Mouse (Mus musculus) neural tube, embryonic 11.5 days (tissue): ENCODE data around the gene Sbf2. TPM values are rescaled to one million over a fixed set of nuclear protein-coding genes. Genes with fewer than 3 reads are reported as not detected.

ENCODE experiments used
- ATAC-seq: fragments of 200-750 bp; cut with Nextera tagmentation; 2 replicates; pipeline ENCODE4 v1.8.0; 2017; ENCODE audit warnings: moderate number of reproducible peaks, mild to moderate bottlenecking, moderate TSS enrichment, moderate library complexity; ENCODE audit not compliant: insufficient read depth, low FRiP score, low TSS enrichment
- DNase-seq: peaks from one replicate; pipeline ENCODE4 v3.0.0-alpha.2; 2015; ENCODE audit warnings: low spot score
- H3K27ac ChIP-seq: fragments of 300-500 bp; sonication (generic); 2 replicates; pipeline ENCODE4 v1.5.1; 2014; ENCODE audit warnings: low read depth, mild to moderate bottlenecking, low read length
- H3K27me3 ChIP-seq: fragments of 300-500 bp; sonication (generic); 2 replicates; pipeline ENCODE4 v1.6.1; 2014; ENCODE audit warnings: mild to moderate bottlenecking, low read length, mixed read lengths; ENCODE audit not compliant: control insufficient read depth, insufficient read depth
- H3K36me3 ChIP-seq: fragments of 300-500 bp; sonication (generic); 2 replicates; pipeline ENCODE4 v1.6.1; 2014; ENCODE audit warnings: mild to moderate bottlenecking, low read length, moderate library complexity, mixed read lengths; ENCODE audit not compliant: control insufficient read depth, insufficient read depth
- H3K4me1 ChIP-seq: fragments of 300-500 bp; sonication (generic); 2 replicates; pipeline ENCODE4 v1.6.1; 2014; ENCODE audit warnings: low read length, mixed read lengths; ENCODE audit not compliant: control insufficient read depth, insufficient read depth
- H3K4me2 ChIP-seq: fragments of 300-500 bp; sonication (generic); 2 replicates; pipeline ENCODE4 v1.6.1; 2014; ENCODE audit warnings: low read depth, mild to moderate bottlenecking, moderate library complexity
- H3K4me3 ChIP-seq: fragments of 300-500 bp; sonication (generic); 2 replicates; pipeline ENCODE4 v1.5.1; 2014; ENCODE audit warnings: low read depth, low read length
- H3K9ac ChIP-seq: fragments of 300-500 bp; sonication (generic); 2 replicates; pipeline ENCODE4 v1.6.1; 2014; ENCODE audit warnings: mild to moderate bottlenecking, low read length
- H3K9me3 ChIP-seq: fragments of 300-500 bp; sonication (generic); 2 replicates; pipeline ENCODE4 v1.6.1; 2016; ENCODE audit warnings: low read length; ENCODE audit not compliant: control insufficient read depth
- WGBS: fragments of 180-500 bp; shearing (Covaris S2); extraction: QIAGEN DNeasy Blood & Tissue Kit; methylation state at CpG from one replicate; pipeline ENCODE4 v1.1.7; 2014; 5-methylcytosine and 5-hydroxymethylcytosine counted together
- polyA plus RNA-seq: library from polyadenylated mRNA; unstranded; fragments of >200 nt; fragmentation: Nextera tagmentation; extraction: Ambion mirVana; gene quantifications from 2 replicates; pipeline ENCODE4 v1.2.1, GENCODE M21; 2014

Gene Sbf2
- polyA plus RNA-seq, 1 experiment from 2014 or later: 40.5 TPM

- no peaks in the 10 kb centered on the region for H3K9me3 ChIP-seq
- 83% methylated on average over 6 of the region's 6 CpGs for WGBS
- no peak overlapping the region for H3K9ac ChIP-seq
- no peak overlapping the region for H3K4me2 ChIP-seq
- no peak for DNase-seq
- ATAC-seq: no peak
- H3K4me3 ChIP-seq: no peak overlapping the region
- 0 out of 2 replicates have a peak, but pooled peaks cover 4% of the 10 kb centered on the region for H3K4me1 ChIP-seq
- H3K36me3 ChIP-seq: no peaks in the 10 kb centered on the region
- no peak overlapping the region for H3K27ac ChIP-seq
- H3K27me3 ChIP-seq: no peaks in the 10 kb centered on the region
Measured at GRCm38 (mm10) chr7:110288731-110289191, 326.0 kb downstream of the Sbf2 start.

- no peak overlapping the region for H3K4me3 ChIP-seq
- H3K4me2 ChIP-seq: no peak overlapping the region
- H3K4me1 ChIP-seq: 0 out of 2 replicates have a peak, but pooled peaks cover 4% of the 10 kb centered on the region
- 90% methylated on average over 4 of the region's 4 CpGs for WGBS
- H3K9me3 ChIP-seq: no peaks in the 10 kb centered on the region
- no peak overlapping the region for H3K27ac ChIP-seq
- no peak overlapping the region for H3K9ac ChIP-seq
- no peaks in the 10 kb centered on the region for H3K27me3 ChIP-seq
- DNase-seq (no peak), ATAC-seq (no peak)
- no peaks in the 10 kb centered on the region for H3K36me3 ChIP-seq
Measured at GRCm38 (mm10) chr7:110288191-110288604, 326.5 kb downstream of the Sbf2 start.

- Histone ChIP-seq H3K4me2 (no peak overlapping the region), H3K4me1 (0 out of 2 replicates have a peak, but pooled peaks cover 4% of the 10 kb centered on the region), H3K27ac (no peak overlapping the region), H3K27me3 (no peaks in the 10 kb centered on the region), H3K4me3 (no peak overlapping the region), H3K9ac (peak overlapping the region; percentile 23; the same call in 1 of the 2 replicates), H3K9me3 (no peaks in the 10 kb centered on the region), H3K36me3 (no peaks in the 10 kb centered on the region)
- 72% methylated on average over 8 of the region's 8 CpGs for WGBS
- no peak for ATAC-seq
- DNase-seq: no peak
Measured at GRCm38 (mm10) chr7:110287476-110288071, 327.1 kb downstream of the Sbf2 start.

GRCm38 (mm10) chr7:110286838-110287475 is 327.8 kb downstream of the Sbf2 start:
- Histone ChIP-seq H3K9me3 (no peaks in the 10 kb centered on the region), H3K4me2 (no peak overlapping the region), H3K4me1 (0 out of 2 replicates have a peak, but pooled peaks cover 4% of the 10 kb centered on the region), H3K27me3 (no peaks in the 10 kb centered on the region), H3K27ac (no peak overlapping the region), H3K36me3 (no peaks in the 10 kb centered on the region), H3K4me3 (no peak overlapping the region), H3K9ac (no peak overlapping the region; the same call in 1 of the 2 replicates)
- DNase-seq (peak; percentile 84), ATAC-seq (peak; percentile 72)
- WGBS: 7% methylated on average over 12 of the region's 12 CpGs

DNA sequence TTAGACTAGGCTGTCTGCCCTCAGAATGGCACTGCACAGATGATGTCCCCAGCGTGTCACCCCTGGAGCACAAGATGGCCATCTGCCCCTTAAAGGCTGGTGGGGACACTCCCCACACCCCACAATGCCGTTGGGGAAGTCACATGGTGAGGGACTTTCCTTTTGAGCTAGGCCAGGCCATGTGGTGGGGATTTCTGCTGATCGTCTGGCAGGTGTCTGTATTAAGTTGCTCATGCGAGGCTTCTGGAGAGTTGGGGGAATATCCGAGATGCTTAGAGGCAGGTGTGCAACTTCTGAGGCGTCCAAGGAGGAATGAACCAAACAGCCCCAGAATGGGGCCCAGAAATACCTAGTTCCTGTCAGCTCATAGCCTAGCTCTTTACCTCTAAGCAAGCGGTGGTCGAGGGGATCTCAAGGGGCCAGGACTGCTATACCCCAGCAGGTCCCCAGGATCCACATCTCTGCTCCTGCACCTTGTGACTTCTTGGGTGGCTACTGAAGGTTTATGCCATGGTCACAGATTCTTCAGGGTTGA is 328.5 kb downstream of the Sbf2 start:
- H3K9ac ChIP-seq: no peak overlapping the region
- no peak for DNase-seq
- H3K4me3 ChIP-seq: no peak overlapping the region
- H3K4me1 ChIP-seq: 0 out of 2 replicates have a peak, but pooled peaks cover 4% of the 10 kb centered on the region
- no peak overlapping the region for H3K27ac ChIP-seq
- H3K4me2 ChIP-seq: no peak overlapping the region
- no peak for ATAC-seq
- H3K27me3 ChIP-seq: no peaks in the 10 kb centered on the region
- H3K36me3 ChIP-seq: peaks cover 2% of the 10 kb centered on the region; the same call in 1 of the 2 replicates
- H3K9me3 ChIP-seq: no peaks in the 10 kb centered on the region
- 77% methylated on average over 8 of the region's 8 CpGs for WGBS

DNA sequence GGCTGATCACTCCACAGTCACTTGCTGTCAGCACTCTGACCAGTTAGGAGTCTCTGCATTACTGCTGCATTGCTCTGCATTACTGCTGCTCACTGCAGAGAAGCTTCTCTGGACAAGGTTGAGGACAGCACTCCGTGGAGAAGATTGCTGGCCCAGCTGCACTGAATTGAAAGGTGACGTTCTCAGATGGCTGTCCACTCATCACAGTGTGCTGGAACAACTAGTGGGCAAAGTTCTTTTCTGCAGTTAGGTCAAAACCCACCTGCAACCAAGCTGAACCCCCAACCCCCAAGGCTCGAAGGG is 328.9 kb downstream of the Sbf2 start:
- H3K4me1 ChIP-seq: 0 out of 2 replicates have a peak, but pooled peaks cover 4% of the 10 kb centered on the region
- H3K36me3 ChIP-seq: peaks cover 3% of the 10 kb centered on the region; the same call in 1 of the 2 replicates
- no peak overlapping the region for H3K9ac ChIP-seq
- no peaks in the 10 kb centered on the region for H3K9me3 ChIP-seq
- ATAC-seq: no peak
- no peak overlapping the region for H3K4me3 ChIP-seq
- no peak overlapping the region for H3K4me2 ChIP-seq
- no peak for DNase-seq
- H3K27me3 ChIP-seq: no peaks in the 10 kb centered on the region
- no peak overlapping the region for H3K27ac ChIP-seq
- 82% methylated on average over 3 of the region's 3 CpGs for WGBS

DNA sequence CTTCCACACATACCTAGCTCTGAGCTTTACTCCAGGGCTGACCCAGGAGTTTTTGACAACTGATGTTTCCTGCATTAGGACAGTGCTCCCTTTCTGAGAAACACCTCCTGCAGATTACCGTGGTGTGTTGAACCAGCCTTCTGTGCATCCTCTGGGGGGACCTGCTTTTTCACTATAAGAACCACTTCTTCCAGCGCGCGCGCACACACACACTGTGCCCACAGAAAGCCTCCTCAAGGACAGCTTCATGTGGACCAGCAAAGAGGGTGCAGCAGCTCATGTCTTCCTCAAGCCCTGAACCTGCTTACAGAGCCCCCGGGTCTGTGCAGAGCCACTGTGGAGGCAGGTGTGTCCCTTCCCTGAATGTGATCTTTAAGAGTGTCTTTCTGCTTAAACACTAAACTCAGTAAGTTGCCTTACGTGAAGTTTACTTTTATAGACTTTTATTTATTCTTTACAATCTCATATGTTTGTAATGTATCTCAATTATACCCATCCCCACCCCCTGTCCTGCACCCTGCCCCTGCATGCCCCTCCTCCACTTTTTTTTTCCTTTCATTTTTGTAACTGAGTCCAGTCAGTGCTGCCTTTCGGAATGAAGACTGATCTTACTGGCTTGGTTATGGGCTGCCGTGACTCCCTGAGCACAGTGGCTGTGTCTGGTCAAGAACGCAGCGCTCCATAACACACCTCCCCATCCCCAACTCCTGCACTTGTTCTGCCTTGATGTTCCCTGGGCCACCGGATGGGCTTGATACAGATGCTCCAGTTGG is 329.5 kb downstream of the Sbf2 start:
- DNase-seq: no peak
- no peaks in the 10 kb centered on the region for H3K9me3 ChIP-seq
- ATAC-seq: no peak
- H3K9ac ChIP-seq: no peak overlapping the region
- H3K27me3 ChIP-seq: no peaks in the 10 kb centered on the region
- H3K4me3 ChIP-seq: no peak overlapping the region
- no peak overlapping the region for H3K4me2 ChIP-seq
- H3K36me3 ChIP-seq: peaks cover 3% of the 10 kb centered on the region; the same call in 1 of the 2 replicates
- no peak overlapping the region for H3K27ac ChIP-seq
- H3K4me1 ChIP-seq: 0 out of 2 replicates have a peak, but pooled peaks cover 4% of the 10 kb centered on the region
- WGBS: 96% methylated on average over 12 of the region's 12 CpGs

- Histone ChIP-seq H3K9ac (no peak overlapping the region), H3K4me1 (0 out of 2 replicates have a peak, but pooled peaks cover 4% of the 10 kb centered on the region), H3K4me2 (no peak overlapping the region), H3K27me3 (no peaks in the 10 kb centered on the region), H3K36me3 (peaks cover 3% of the 10 kb centered on the region; the same call in 1 of the 2 replicates), H3K4me3 (no peak overlapping the region), H3K9me3 (no peaks in the 10 kb centered on the region), H3K27ac (no peak overlapping the region)
- 89% methylated on average over 6 of the region's 6 CpGs for WGBS
- DNase-seq (no peak), ATAC-seq (no peak)
Measured at GRCm38 (mm10) chr7:110283484-110284275, 331.0 kb downstream of the Sbf2 start.
